Mouse (Mus musculus): Measurements from ENCODE around the gene Idua. TPM values are rescaled to one million over a fixed set of nuclear protein-coding genes. Genes with fewer than 3 reads are reported as not detected.

Gene Idua
- polyA plus RNA-seq, 1 experiment, result 4.3 TPM

DNA sequence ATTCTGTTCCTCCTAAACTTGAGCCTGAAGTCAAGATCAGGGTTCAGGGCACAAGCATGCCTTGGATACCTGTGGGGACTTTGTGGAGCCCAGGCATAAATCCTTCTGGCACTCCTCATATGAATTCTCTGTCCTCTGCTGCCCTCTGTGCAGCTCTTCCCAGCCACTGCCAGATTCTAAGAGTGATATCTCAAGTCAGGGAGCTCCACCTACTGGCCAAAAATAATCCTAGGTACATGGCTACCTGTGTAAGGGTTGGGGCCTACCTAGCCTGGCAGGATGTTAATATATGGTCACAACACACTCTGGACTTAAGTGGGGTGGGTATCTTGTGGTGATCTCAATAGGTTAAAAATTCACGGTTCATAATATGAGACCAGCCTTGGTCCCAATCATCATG is 8.3 kb upstream of the Idua start:
- no peaks in the 10 kb centered on the region for H3K79me2 ChIP-seq (ENCODE audit: control insufficient read depth, insufficient read depth)
- no peaks in the 10 kb centered on the region for H3K27me3 ChIP-seq (ENCODE audit: control insufficient read depth, insufficient read depth, insufficient read length)
- TF ChIP-seq MYOD1 (IDR thresholded peaks at IDR 0.05; ENCODE audit: control insufficient read depth in 1 of 3, insufficient read length in 2 of 3, low read depth in 2 of 3), result no peak
- no peak for TF ChIP-seq POLR2AphosphoS2 (IDR thresholded peaks at IDR 0.05; ENCODE audit: insufficient read length, low read depth)
- TF ChIP-seq TCF3 (IDR thresholded peaks at IDR 0.05; ENCODE audit: insufficient read length, low read depth), result no peak
- TF ChIP-seq E2F4 (IDR thresholded peaks at IDR 0.05; ENCODE audit: insufficient read depth), result no peak
- TF ChIP-seq USF1 (IDR thresholded peaks at IDR 0.05; ENCODE audit: low read depth), result no peak
- TF ChIP-seq TCF12 (IDR thresholded peaks at IDR 0.05; ENCODE audit: insufficient read depth, poor library complexity, severe bottlenecking), result no peak
- no peak for TF ChIP-seq CEBPB (IDR thresholded peaks at IDR 0.05; ENCODE audit: insufficient read depth, poor library complexity, severe bottlenecking)
- H3K4me3 ChIP-seq, result no peak overlapping the region
- H3ac ChIP-seq (ENCODE audit: control insufficient read depth, insufficient read length), result no peak overlapping the region
- no peaks in the 10 kb centered on the region for H3K36me3 ChIP-seq (ENCODE audit: control insufficient read depth, insufficient read depth)
- H3K4me2 ChIP-seq (ENCODE audit: low read depth), result no peak overlapping the region

DNA sequence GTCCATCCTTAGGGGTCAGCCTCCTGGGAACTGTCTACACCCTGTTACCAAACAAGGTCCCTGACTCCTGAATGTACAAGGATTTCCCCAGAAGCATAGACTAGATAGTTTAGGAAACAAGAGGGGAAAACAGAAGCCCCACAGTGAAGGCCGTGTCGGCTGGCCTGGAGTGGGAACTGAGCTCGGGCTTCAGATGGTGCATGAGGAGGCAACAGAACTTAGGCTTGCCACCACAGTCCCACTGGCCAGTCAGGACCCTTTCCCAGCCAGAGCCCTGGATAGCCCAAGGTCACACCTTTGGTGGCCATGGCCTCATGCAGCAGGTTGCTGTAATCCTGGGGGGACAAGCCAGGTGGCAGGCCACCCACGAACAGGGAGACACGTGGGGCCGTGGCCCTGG is 6.8 kb upstream of the Idua start:
- Histone ChIP-seq H3K4me3 (no peak overlapping the region), H3K79me2 (ENCODE audit: control insufficient read depth, insufficient read depth) (no peaks in the 10 kb centered on the region), H3K27me3 (ENCODE audit: control insufficient read depth, insufficient read depth, insufficient read length) (no peaks in the 10 kb centered on the region), H3ac (ENCODE audit: control insufficient read depth, insufficient read length) (no peak overlapping the region), H3K4me2 (ENCODE audit: low read depth) (no peak overlapping the region), H3K36me3 (ENCODE audit: control insufficient read depth, insufficient read depth) (no peaks in the 10 kb centered on the region)
- TF ChIP-seq TCF12 (IDR thresholded peaks at IDR 0.05; ENCODE audit: insufficient read depth, poor library complexity, severe bottlenecking) (no peak), TCF3 (IDR thresholded peaks at IDR 0.05; ENCODE audit: insufficient read length, low read depth) (no peak), SRF (IDR thresholded peaks at IDR 0.05; ENCODE audit: control insufficient read depth, insufficient read length, low read depth) (no peak), POLR2AphosphoS2 (IDR thresholded peaks at IDR 0.05; ENCODE audit: insufficient read length, low read depth) (no peak), MAX (IDR thresholded peaks at IDR 0.05; ENCODE audit: low read depth) (no peak), POLR2A (IDR thresholded peaks at IDR 0.05; ENCODE audit: insufficient read length, low read depth) (no peak), REST (IDR thresholded peaks at IDR 0.05; ENCODE audit: insufficient read depth, insufficient read length) (no peak), CEBPB (IDR thresholded peaks at IDR 0.05; ENCODE audit: insufficient read depth, poor library complexity, severe bottlenecking) (no peak), E2F4 (IDR thresholded peaks at IDR 0.05; ENCODE audit: insufficient read depth) (no peak), MYOD1 (IDR thresholded peaks at IDR 0.05; ENCODE audit: control insufficient read depth in 1 of 3, insufficient read length in 2 of 3, low read depth in 2 of 3) (no peak), MYOG (IDR thresholded peaks at IDR 0.05; ENCODE audit: control insufficient read depth in 1 of 3, insufficient read depth in 1 of 3, insufficient read length in 2 of 3, low read depth in 2 of 3) (no peak)

DNA sequence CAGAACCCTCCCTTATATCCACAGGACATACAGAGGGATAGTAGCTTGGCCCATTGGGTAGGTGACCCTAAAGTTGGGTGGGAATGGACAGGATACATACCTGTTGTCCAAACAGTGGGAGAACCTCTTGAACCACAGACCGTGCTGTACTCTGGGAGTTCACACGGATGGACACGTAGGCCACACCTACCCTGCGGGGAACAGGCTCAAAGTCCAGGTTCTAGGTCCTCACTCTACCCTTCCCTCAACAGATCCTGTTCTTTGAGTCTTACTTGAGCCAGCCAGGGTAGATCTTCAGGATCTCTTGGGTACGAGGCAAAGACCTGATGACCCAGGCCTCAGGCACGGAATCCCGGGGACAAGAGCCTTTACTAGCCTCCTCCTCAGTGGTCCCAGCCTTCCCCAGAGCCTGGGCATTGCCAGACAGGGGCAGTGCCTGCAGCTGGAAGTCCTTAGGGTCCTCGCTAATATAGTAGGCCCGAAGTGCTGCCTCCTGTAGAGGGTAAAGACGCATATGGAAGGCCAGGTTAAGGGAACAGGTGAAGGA is 5.6 kb upstream of the Idua start:
- TF ChIP-seq POLR2AphosphoS2 (IDR thresholded peaks at IDR 0.05; ENCODE audit: insufficient read length, low read depth) (no peak), POLR2A (IDR thresholded peaks at IDR 0.05; ENCODE audit: insufficient read length, low read depth) (no peak), REST (IDR thresholded peaks at IDR 0.05; ENCODE audit: insufficient read depth, insufficient read length) (no peak), TCF3 (IDR thresholded peaks at IDR 0.05; ENCODE audit: insufficient read length, low read depth) (no peak), MYOG (IDR thresholded peaks at IDR 0.05; ENCODE audit: control insufficient read depth in 1 of 3, insufficient read depth in 1 of 3, insufficient read length in 2 of 3, low read depth in 2 of 3) (no peak), USF1 (IDR thresholded peaks at IDR 0.05; ENCODE audit: low read depth) (no peak), TCF12 (IDR thresholded peaks at IDR 0.05; ENCODE audit: insufficient read depth, poor library complexity, severe bottlenecking) (no peak), MAX (IDR thresholded peaks at IDR 0.05; ENCODE audit: low read depth) (no peak), E2F4 (IDR thresholded peaks at IDR 0.05; ENCODE audit: insufficient read depth) (no peak), MYOD1 (IDR thresholded peaks at IDR 0.05; ENCODE audit: control insufficient read depth in 1 of 3, insufficient read length in 2 of 3, low read depth in 2 of 3) (no peak), SRF (IDR thresholded peaks at IDR 0.05; ENCODE audit: control insufficient read depth, insufficient read length, low read depth) (no peak), CEBPB (IDR thresholded peaks at IDR 0.05; ENCODE audit: insufficient read depth, poor library complexity, severe bottlenecking) (no peak)
- H3ac ChIP-seq (ENCODE audit: control insufficient read depth, insufficient read length), result no peak overlapping the region
- no peaks in the 10 kb centered on the region for H3K36me3 ChIP-seq (ENCODE audit: control insufficient read depth, insufficient read depth)
- H3K4me3 ChIP-seq, result no peak overlapping the region
- no peaks in the 10 kb centered on the region for H3K79me2 ChIP-seq (ENCODE audit: control insufficient read depth, insufficient read depth)
- H3K4me2 ChIP-seq (ENCODE audit: low read depth), result no peak overlapping the region
- H3K27me3 ChIP-seq (ENCODE audit: control insufficient read depth, insufficient read depth, insufficient read length), result no peaks in the 10 kb centered on the region

DNA sequence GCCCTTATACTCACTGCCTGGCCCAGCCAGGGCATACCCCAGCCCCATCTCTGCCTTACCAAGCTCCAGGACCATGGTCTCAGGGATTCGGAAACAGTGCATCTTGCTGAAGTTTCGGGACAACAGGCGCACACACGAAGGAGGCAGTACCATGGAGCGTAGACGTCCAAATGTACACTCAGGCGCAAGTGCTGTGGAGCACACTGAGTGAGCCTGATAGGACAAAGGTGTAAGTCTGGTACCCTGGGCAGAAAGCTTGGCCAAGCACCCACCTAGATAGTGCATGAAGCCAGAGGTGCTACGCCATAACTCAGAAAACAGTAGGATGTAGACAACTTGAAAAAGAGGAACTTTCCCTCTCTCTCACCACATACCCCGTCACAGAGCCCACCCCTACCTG is 4.8 kb upstream of the Idua start:
- H3K4me3 ChIP-seq, result no peak overlapping the region
- peaks cover 5% of the 10 kb centered on the region for H3K79me2 ChIP-seq (ENCODE audit: control insufficient read depth, insufficient read depth)
- H3K4me2 ChIP-seq (ENCODE audit: low read depth), result no peak overlapping the region
- TF ChIP-seq SRF (IDR thresholded peaks at IDR 0.05; ENCODE audit: control insufficient read depth, insufficient read length, low read depth), result no peak
- no peak for TF ChIP-seq POLR2AphosphoS2 (IDR thresholded peaks at IDR 0.05; ENCODE audit: insufficient read length, low read depth)
- TF ChIP-seq MYOG (IDR thresholded peaks at IDR 0.05; ENCODE audit: control insufficient read depth in 1 of 3, insufficient read depth in 1 of 3, insufficient read length in 2 of 3, low read depth in 2 of 3), result no peak
- TF ChIP-seq TCF12 (IDR thresholded peaks at IDR 0.05; ENCODE audit: insufficient read depth, poor library complexity, severe bottlenecking), result no peak
- TF ChIP-seq CEBPB (IDR thresholded peaks at IDR 0.05; ENCODE audit: insufficient read depth, poor library complexity, severe bottlenecking), result no peak
- no peak for TF ChIP-seq MYOD1 (IDR thresholded peaks at IDR 0.05; ENCODE audit: control insufficient read depth in 1 of 3, insufficient read length in 2 of 3, low read depth in 2 of 3)
- no peak for TF ChIP-seq TCF3 (IDR thresholded peaks at IDR 0.05; ENCODE audit: insufficient read length, low read depth)
- TF ChIP-seq MAX (IDR thresholded peaks at IDR 0.05; ENCODE audit: low read depth), result no peak
- TF ChIP-seq E2F4 (IDR thresholded peaks at IDR 0.05; ENCODE audit: insufficient read depth), result no peak
- TF ChIP-seq REST (IDR thresholded peaks at IDR 0.05; ENCODE audit: insufficient read depth, insufficient read length), result no peak
- no peak for TF ChIP-seq USF1 (IDR thresholded peaks at IDR 0.05; ENCODE audit: low read depth)
- no peak for TF ChIP-seq POLR2A (IDR thresholded peaks at IDR 0.05; ENCODE audit: insufficient read length, low read depth)
- H3K27me3 ChIP-seq (ENCODE audit: control insufficient read depth, insufficient read depth, insufficient read length), result no peaks in the 10 kb centered on the region
- no peaks in the 10 kb centered on the region for H3K36me3 ChIP-seq (ENCODE audit: control insufficient read depth, insufficient read depth)
- H3ac ChIP-seq (ENCODE audit: control insufficient read depth, insufficient read length), result no peak overlapping the region

Measured in myocyte (in vitro differentiated cells).